Mouse (Mus musculus): Measurements from ENCODE around the gene Hdac9. TPM values are rescaled to one million over a fixed set of nuclear protein-coding genes. Genes with fewer than 3 reads are reported as not detected.
A peak's percentile ranks its signal among the peaks of the same experiment; 100 is the strongest.

Hdac9 gene
- polyA plus RNA-seq, 1 experiment: 0.63 TPM

- no peak overlapping the region for H3K4me3 ChIP-seq (ENCODE audit: insufficient read depth, low read depth, low read length)
- H3K27ac ChIP-seq (replicated peaks; ENCODE audit: low read depth, low read length): no peak overlapping the region
- no peaks in the 10 kb centered on the region for H3K4me1 ChIP-seq (ENCODE audit: control insufficient read depth, insufficient read depth, insufficient read length, low read length)
Measured at GRCm38 (mm10) chr12:34559001-34559400, 357.9 kb downstream of the Hdac9 start.

GRCm38 (mm10) chr12:34554803-34555202, 362.1 kb downstream of the Hdac9 start:
- Histone ChIP-seq H3K4me3 (ENCODE audit: insufficient read depth, low read depth, low read length) (no peak overlapping the region), H3K27ac (replicated peaks; ENCODE audit: low read depth, low read length) (no peak overlapping the region), H3K4me1 (ENCODE audit: control insufficient read depth, insufficient read depth, insufficient read length, low read length) (no peaks in the 10 kb centered on the region)

- Histone ChIP-seq H3K27ac (replicated peaks; ENCODE audit: low read depth, low read length) (no peak overlapping the region), H3K4me3 (ENCODE audit: insufficient read depth, low read depth, low read length) (no peak overlapping the region)
Measured at GRCm38 (mm10) chr12:34550268-34550667, 366.6 kb downstream of the Hdac9 start.

GRCm38 (mm10) chr12:34529165-34529545, 387.7 kb downstream of the Hdac9 start:
- no peak overlapping the region for H3K4me3 ChIP-seq (ENCODE audit: insufficient read depth, low read depth, low read length)
- no peak overlapping the region for H3K27ac ChIP-seq (replicated peaks; ENCODE audit: low read depth, low read length)
- no peaks in the 10 kb centered on the region; the same call in 1 of the 2 replicates for H3K4me1 ChIP-seq (ENCODE audit: control insufficient read depth, insufficient read depth, insufficient read length, low read length)

More at GRCm38 (mm10) chr12:34550268-34550667, 366.6 kb downstream of the Hdac9 start:
- no peaks in the 10 kb centered on the region for H3K4me1 ChIP-seq (ENCODE audit: control insufficient read depth, insufficient read depth, insufficient read length, low read length)

GRCm38 (mm10) chr12:34528201-34529164, 388.4 kb downstream of the Hdac9 start:
- peak overlapping the region; percentile 27; the same call in 1 of the 2 replicates for H3K4me3 ChIP-seq (ENCODE audit: insufficient read depth, low read depth, low read length)

GRCm38 (mm10) chr12:34527761-34528160, 389.1 kb downstream of the Hdac9 start:
- Histone ChIP-seq H3K27ac (replicated peaks; ENCODE audit: low read depth, low read length) (no peak overlapping the region), H3K4me1 (ENCODE audit: control insufficient read depth, insufficient read depth, insufficient read length, low read length) (no peaks in the 10 kb centered on the region; the same call in 1 of the 2 replicates), H3K4me3 (ENCODE audit: insufficient read depth, low read depth, low read length) (no peak overlapping the region; the same call in 1 of the 2 replicates)

More at GRCm38 (mm10) chr12:34528201-34529164, 388.4 kb downstream of the Hdac9 start:
- Histone ChIP-seq H3K4me1 (ENCODE audit: control insufficient read depth, insufficient read depth, insufficient read length, low read length) (no peaks in the 10 kb centered on the region; the same call in 1 of the 2 replicates), H3K27ac (replicated peaks; ENCODE audit: low read depth, low read length) (no peak overlapping the region; the same call in 1 of the 2 replicates)

- Histone ChIP-seq H3K27ac (replicated peaks; ENCODE audit: low read depth, low read length) (no peak overlapping the region), H3K4me1 (ENCODE audit: control insufficient read depth, insufficient read depth, insufficient read length, low read length) (no peaks in the 10 kb centered on the region), H3K4me3 (ENCODE audit: insufficient read depth, low read depth, low read length) (no peak overlapping the region)
Measured at GRCm38 (mm10) chr12:34521468-34521867, 395.4 kb downstream of the Hdac9 start.

- no peak overlapping the region for H3K27ac ChIP-seq (replicated peaks; ENCODE audit: low read depth, low read length)
- no peaks in the 10 kb centered on the region for H3K4me1 ChIP-seq (ENCODE audit: control insufficient read depth, insufficient read depth, insufficient read length, low read length)
- no peak overlapping the region for H3K4me3 ChIP-seq (ENCODE audit: insufficient read depth, low read depth, low read length)
Measured at GRCm38 (mm10) chr12:34516769-34517562, 399.9 kb downstream of the Hdac9 start.

- no peak overlapping the region for H3K27ac ChIP-seq (replicated peaks; ENCODE audit: low read depth, low read length)
- H3K4me3 ChIP-seq (ENCODE audit: insufficient read depth, low read depth, low read length): no peak overlapping the region
- no peaks in the 10 kb centered on the region for H3K4me1 ChIP-seq (ENCODE audit: control insufficient read depth, insufficient read depth, insufficient read length, low read length)
Measured at GRCm38 (mm10) chr12:34506345-34506744, 410.6 kb downstream of the Hdac9 start.

- Histone ChIP-seq H3K27ac (replicated peaks; ENCODE audit: low read depth, low read length) (0 out of 2 replicates have a peak overlapping the region, but pooled peaks have one; percentile 9), H3K4me1 (ENCODE audit: control insufficient read depth, insufficient read depth, insufficient read length, low read length) (peaks cover 2% of the 10 kb centered on the region; the same call in 1 of the 2 replicates), H3K4me3 (ENCODE audit: insufficient read depth, low read depth, low read length) (no peak overlapping the region)
Measured at GRCm38 (mm10) chr12:34498751-34499626, 417.9 kb downstream of the Hdac9 start.

GRCm38 (mm10) chr12:34498331-34498730, 418.6 kb downstream of the Hdac9 start:
- no peak overlapping the region for H3K4me3 ChIP-seq (ENCODE audit: insufficient read depth, low read depth, low read length)
- H3K27ac ChIP-seq (replicated peaks; ENCODE audit: low read depth, low read length): no peak overlapping the region
- H3K4me1 ChIP-seq (ENCODE audit: control insufficient read depth, insufficient read depth, insufficient read length, low read length): peaks cover 2% of the 10 kb centered on the region; the same call in 1 of the 2 replicates

GRCm38 (mm10) chr12:34497702-34498101, 419.2 kb downstream of the Hdac9 start:
- Histone ChIP-seq H3K4me3 (ENCODE audit: insufficient read depth, low read depth, low read length) (no peak overlapping the region), H3K4me1 (ENCODE audit: control insufficient read depth, insufficient read depth, insufficient read length, low read length) (peaks cover 2% of the 10 kb centered on the region; the same call in 1 of the 2 replicates), H3K27ac (replicated peaks; ENCODE audit: low read depth, low read length) (no peak overlapping the region)

GRCm38 (mm10) chr12:34495940-34496339, 421.0 kb downstream of the Hdac9 start:
- H3K4me1 ChIP-seq (ENCODE audit: control insufficient read depth, insufficient read depth, insufficient read length, low read length): peaks cover 2% of the 10 kb centered on the region; the same call in 1 of the 2 replicates
- H3K4me3 ChIP-seq (ENCODE audit: insufficient read depth, low read depth, low read length): no peak overlapping the region
- no peak overlapping the region for H3K27ac ChIP-seq (replicated peaks; ENCODE audit: low read depth, low read length)

- Histone ChIP-seq H3K27ac (replicated peaks; ENCODE audit: low read depth, low read length) (no peak overlapping the region), H3K4me3 (ENCODE audit: insufficient read depth, low read depth, low read length) (no peak overlapping the region), H3K4me1 (ENCODE audit: control insufficient read depth, insufficient read depth, insufficient read length, low read length) (no peaks in the 10 kb centered on the region)
Measured at GRCm38 (mm10) chr12:34489629-34490028, 427.3 kb downstream of the Hdac9 start.
